Mouse (Mus musculus) limb, embryonic 10.5 days (tissue): ENCODE data around the gene Dact3. TPM values are rescaled to one million over a fixed set of nuclear protein-coding genes. Genes with fewer than 3 reads are reported as not detected.

Experiments
- DNase-seq: peaks from one replicate; pipeline ENCODE4 v3.0.0-alpha.2; 2017; ENCODE audit warnings: low spot score
- H3K27ac ChIP-seq: fragments of 300-500 bp; sonication (generic); 2 replicates; pipeline ENCODE4 v1.5.1; 2016; ENCODE audit warnings: mild to moderate bottlenecking
- H3K27me3 ChIP-seq: fragments of 300-500 bp; sonication (generic); 2 replicates; pipeline ENCODE4 v1.6.1; 2016; ENCODE audit warnings: low read depth, mild to moderate bottlenecking; ENCODE audit not compliant: poor library complexity, severe bottlenecking
- H3K36me3 ChIP-seq: fragments of 300-500 bp; sonication (generic); 2 replicates; pipeline ENCODE4 v1.6.1; 2016; ENCODE audit warnings: mild to moderate bottlenecking, moderate library complexity
- H3K4me1 ChIP-seq: fragments of 300-500 bp; sonication (generic); 2 replicates; pipeline ENCODE4 v1.6.1; 2016
- H3K4me3 ChIP-seq: fragments of 300-500 bp; sonication (generic); 2 replicates; pipeline ENCODE4 v1.5.1; 2016; ENCODE audit warnings: mild to moderate bottlenecking, moderate library complexity
- H3K9me3 ChIP-seq: fragments of 300-500 bp; sonication (generic); replicated peaks from 2 replicates; pipeline ENCODE4 v1.6.1; 2016; ENCODE audit warnings: mild to moderate bottlenecking
- WGBS: fragments of 180-500 bp; shearing (Covaris S2); methylation state at CpG from one replicate; pipeline ENCODE4 v1.1.7; 2016; 5-methylcytosine and 5-hydroxymethylcytosine counted together
- polyA plus RNA-seq: library from polyadenylated mRNA; unstranded; fragments of >200 nt; fragmentation: Nextera tagmentation; extraction: Ambion mirVana; gene quantifications from 2 replicates; pipeline ENCODE4 v1.2.1, GENCODE M21; 2016

The Dact3 gene
- polyA plus RNA-seq, 1 experiment from 2014 or later, result 8.2 TPM

DNA sequence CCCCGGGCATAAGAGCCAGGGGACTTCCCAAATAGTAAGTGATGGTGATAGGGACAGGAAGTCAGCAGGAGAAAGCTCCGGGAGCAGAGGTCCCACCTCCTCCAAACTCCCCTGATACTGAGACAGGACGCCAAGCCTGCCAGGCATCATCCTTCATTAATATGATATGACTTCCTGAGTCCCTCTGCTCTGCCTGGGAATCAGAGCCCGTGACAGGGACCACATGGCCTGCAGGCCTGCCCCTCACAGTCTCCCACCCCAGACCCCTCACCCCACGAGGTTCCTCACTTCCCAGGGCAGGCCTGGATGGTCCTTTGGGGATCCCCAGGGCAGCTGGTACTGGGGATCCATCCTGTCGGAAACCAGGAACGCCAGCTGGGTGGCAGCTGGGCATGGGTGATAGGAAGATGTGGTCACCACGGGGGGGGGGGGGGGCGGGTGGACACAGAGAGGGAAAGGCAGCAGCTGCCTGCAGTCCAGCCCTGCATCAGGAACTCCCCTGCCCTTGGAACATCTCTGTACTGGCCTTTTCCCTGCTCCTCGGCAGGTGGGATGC lies 29.1 kb downstream of the Dact3 start:
- 54% methylated on average over 9 of the region's 10 CpGs for WGBS
- DNase-seq, result no peak
- no peaks in the 10 kb centered on the region for H3K9me3 ChIP-seq
- no peaks in the 10 kb centered on the region for H3K36me3 ChIP-seq
- H3K27me3 ChIP-seq, result 0 out of 2 replicates have a peak, but pooled peaks cover 8% of the 10 kb centered on the region
- H3K27ac ChIP-seq, result peak overlapping the region; percentile 47
- no peak overlapping the region for H3K4me3 ChIP-seq
- peaks cover 66% of the 10 kb centered on the region for H3K4me1 ChIP-seq

- DNase-seq, result no peak
- Histone ChIP-seq H3K36me3 (no peaks in the 10 kb centered on the region), H3K4me3 (no peak overlapping the region), H3K27ac (peak overlapping the region; percentile 27; the same call in 1 of the 2 replicates), H3K4me1 (peaks cover 68% of the 10 kb centered on the region), H3K9me3 (no peaks in the 10 kb centered on the region), H3K27me3 (0 out of 2 replicates have a peak, but pooled peaks cover 6% of the 10 kb centered on the region)
- WGBS, result 20% methylated on average over 9 of the region's 9 CpGs
These were observed 30.4 kb downstream of the Dact3 start for GRCm38 (mm10) chr7:16905491-16906021.

GRCm38 (mm10) chr7:16906281-16906680 lies 31.2 kb downstream of the Dact3 start, which contains the start of gene Ptgir:
Ptgir (plus strand) TSS chr7:16906490.
- Histone ChIP-seq H3K27me3 (0 out of 2 replicates have a peak, but pooled peaks cover 5% of the 10 kb centered on the region), H3K4me3 (no peak within 1 kb of the TSS), H3K27ac (peak within 1 kb of the TSS; percentile 27), H3K9me3 (no peaks in the 10 kb centered on the region), H3K4me1 (peaks cover 62% of the 10 kb centered on the region), H3K36me3 (no peaks in the 10 kb centered on the region)
- WGBS, result 16% methylated on average over 6 of the region's 6 CpGs
- no peak for DNase-seq

DNA sequence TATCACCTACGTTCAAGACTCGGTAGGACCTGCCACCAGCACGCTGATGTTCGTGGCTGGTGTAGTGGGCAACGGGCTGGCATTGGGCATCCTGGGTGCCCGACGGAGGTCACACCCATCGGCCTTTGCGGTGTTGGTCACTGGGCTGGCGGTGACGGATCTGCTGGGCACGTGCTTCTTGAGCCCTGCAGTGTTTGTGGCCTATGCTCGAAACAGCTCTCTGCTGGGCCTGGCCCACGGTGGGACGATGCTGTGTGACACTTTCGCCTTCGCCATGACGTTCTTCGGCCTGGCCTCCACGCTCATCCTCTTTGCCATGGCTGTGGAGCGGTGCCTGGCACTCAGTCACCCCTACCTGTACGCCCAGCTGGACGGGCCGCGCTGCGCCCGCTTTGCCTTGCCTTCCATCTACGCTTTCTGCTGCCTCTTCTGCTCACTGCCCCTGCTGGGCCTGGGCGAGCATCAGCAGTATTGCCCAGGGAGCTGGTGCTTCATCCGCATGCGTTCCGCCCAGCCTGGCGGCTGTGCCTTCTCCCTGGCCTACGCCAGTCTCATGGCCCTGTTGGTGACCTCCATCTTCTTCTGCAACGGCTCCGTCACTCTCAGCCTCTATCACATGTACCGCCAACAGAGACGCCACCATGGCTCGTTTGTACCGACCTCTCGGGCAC lies 31.9 kb downstream of the Dact3 start:
- Histone ChIP-seq H3K27me3 (0 out of 2 replicates have a peak, but pooled peaks cover 5% of the 10 kb centered on the region), H3K27ac (peak overlapping the region; percentile 27; the same call in 1 of the 2 replicates), H3K4me3 (no peak overlapping the region), H3K36me3 (no peaks in the 10 kb centered on the region), H3K4me1 (peaks cover 55% of the 10 kb centered on the region), H3K9me3 (no peaks in the 10 kb centered on the region)
- DNase-seq, result no peak
- WGBS, result 93% methylated on average over 41 of the region's 41 CpGs

GRCm38 (mm10) chr7:16907842-16908241 lies 32.7 kb downstream of the Dact3 start:
- no peak for DNase-seq
- 79% methylated on average over 7 of the region's 7 CpGs for WGBS
- Histone ChIP-seq H3K4me1 (peaks cover 56% of the 10 kb centered on the region), H3K4me3 (no peak overlapping the region), H3K36me3 (no peaks in the 10 kb centered on the region), H3K27me3 (0 out of 2 replicates have a peak, but pooled peaks cover 5% of the 10 kb centered on the region), H3K9me3 (no peaks in the 10 kb centered on the region), H3K27ac (no peak overlapping the region)

GRCm38 (mm10) chr7:16908367-16908766 lies 33.2 kb downstream of the Dact3 start:
- H3K4me1 ChIP-seq, result peaks cover 56% of the 10 kb centered on the region
- no peak overlapping the region for H3K4me3 ChIP-seq
- H3K9me3 ChIP-seq, result no peaks in the 10 kb centered on the region
- H3K36me3 ChIP-seq, result 0 out of 2 replicates have a peak, but pooled peaks cover 3% of the 10 kb centered on the region
- 54% methylated on average over 11 of the region's 11 CpGs for WGBS
- no peak overlapping the region for H3K27ac ChIP-seq
- DNase-seq, result no peak
- 0 out of 2 replicates have a peak, but pooled peaks cover 5% of the 10 kb centered on the region for H3K27me3 ChIP-seq

- Histone ChIP-seq H3K9me3 (no peaks in the 10 kb centered on the region), H3K36me3 (peaks cover 6% of the 10 kb centered on the region; the same call in 1 of the 2 replicates), H3K27me3 (0 out of 2 replicates have a peak, but pooled peaks cover 5% of the 10 kb centered on the region), H3K27ac (no peak overlapping the region), H3K4me3 (no peak overlapping the region), H3K4me1 (peaks cover 54% of the 10 kb centered on the region)
- DNase-seq, result no peak
- WGBS, result 70% methylated on average over 11 of the region's 11 CpGs
These were observed 33.7 kb downstream of the Dact3 start for GRCm38 (mm10) chr7:16908859-16909258.

GRCm38 (mm10) chr7:16909909-16910308 lies 34.8 kb downstream of the Dact3 start:
- peaks cover 16% of the 10 kb centered on the region for H3K36me3 ChIP-seq
- H3K27me3 ChIP-seq, result 0 out of 2 replicates have a peak, but pooled peaks cover 5% of the 10 kb centered on the region
- no peaks in the 10 kb centered on the region for H3K9me3 ChIP-seq
- no peak for DNase-seq
- no peak overlapping the region for H3K27ac ChIP-seq
- H3K4me3 ChIP-seq, result no peak overlapping the region
- H3K4me1 ChIP-seq, result peaks cover 48% of the 10 kb centered on the region
- WGBS, result 56% methylated on average over 10 of the region's 10 CpGs

GRCm38 (mm10) chr7:16911904-16912303 lies 36.8 kb downstream of the Dact3 start:
- H3K27me3 ChIP-seq, result 0 out of 2 replicates have a peak, but pooled peaks cover 5% of the 10 kb centered on the region
- 94% methylated on average over 3 of the region's 3 CpGs for WGBS
- DNase-seq, result no peak
- H3K4me3 ChIP-seq, result no peak overlapping the region
- no peak overlapping the region for H3K27ac ChIP-seq
- H3K4me1 ChIP-seq, result peaks cover 34% of the 10 kb centered on the region
- no peaks in the 10 kb centered on the region for H3K9me3 ChIP-seq
- H3K36me3 ChIP-seq, result peaks cover 36% of the 10 kb centered on the region

DNA sequence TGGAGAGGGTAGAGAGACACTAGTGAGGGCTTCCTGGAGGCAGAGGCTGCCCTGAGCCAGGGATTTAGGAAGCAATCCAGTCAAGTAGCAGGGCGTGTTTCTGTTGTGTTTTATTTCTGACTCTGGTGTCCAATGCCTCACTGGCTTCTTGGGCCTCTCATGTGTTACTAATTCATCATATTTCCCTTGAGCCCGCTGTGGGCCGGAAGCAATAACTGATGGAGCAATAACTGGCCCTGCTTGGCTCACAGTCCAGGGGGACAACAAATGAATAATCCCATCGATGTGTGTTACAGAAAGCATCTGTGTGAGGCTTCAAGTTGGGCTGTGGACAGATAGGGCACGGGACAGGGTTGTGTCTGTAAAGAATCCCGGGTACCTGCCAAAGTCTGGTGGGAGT lies 37.2 kb downstream of the Dact3 start:
- DNase-seq, result no peak
- H3K27me3 ChIP-seq, result 0 out of 2 replicates have a peak, but pooled peaks cover 5% of the 10 kb centered on the region
- no peak overlapping the region for H3K4me3 ChIP-seq
- 83% methylated on average over 6 of the region's 6 CpGs for WGBS
- no peaks in the 10 kb centered on the region for H3K9me3 ChIP-seq
- peaks cover 33% of the 10 kb centered on the region for H3K4me1 ChIP-seq
- peaks cover 41% of the 10 kb centered on the region for H3K36me3 ChIP-seq
- no peak overlapping the region for H3K27ac ChIP-seq

DNA sequence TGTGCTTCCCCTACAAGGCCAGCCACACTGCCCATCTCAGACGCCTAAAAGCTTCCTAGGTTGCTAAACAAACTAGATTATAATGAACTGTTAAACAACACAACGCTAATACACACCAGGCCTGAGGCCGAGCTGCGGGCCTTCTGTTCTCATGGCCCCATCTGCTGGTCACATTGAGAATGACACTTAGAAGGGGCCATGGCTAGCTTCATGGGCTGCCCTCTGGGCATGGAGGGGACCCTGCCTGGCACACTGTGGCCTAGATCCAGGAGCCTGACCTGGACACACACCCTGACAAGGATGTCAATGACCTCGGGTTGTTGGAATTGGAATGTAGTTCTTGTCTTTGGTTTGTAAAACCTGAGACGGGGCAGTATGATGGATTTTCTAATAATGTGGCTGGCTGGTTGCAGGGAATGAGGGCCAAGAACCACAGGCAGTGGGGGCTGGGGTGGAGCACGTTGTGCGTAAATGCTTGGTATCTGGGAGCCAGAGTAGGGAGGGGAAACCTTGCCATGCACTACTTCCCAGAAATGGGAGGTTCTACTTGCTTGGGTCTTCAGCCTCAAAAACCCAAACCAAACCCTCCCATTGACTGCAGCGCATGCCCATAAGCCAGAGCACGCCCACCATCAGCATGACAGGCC lies 38.8 kb downstream of the Dact3 start:
- H3K36me3 ChIP-seq, result peaks cover 57% of the 10 kb centered on the region
- 40% methylated on average over 10 of the region's 10 CpGs for WGBS
- 0 out of 2 replicates have a peak, but pooled peaks cover under 1% of the 10 kb centered on the region for H3K27me3 ChIP-seq
- H3K27ac ChIP-seq, result 0 out of 2 replicates have a peak overlapping the region, but pooled peaks have one; percentile 38
- peak; percentile 82 for DNase-seq
- no peaks in the 10 kb centered on the region for H3K9me3 ChIP-seq
- no peak overlapping the region for H3K4me3 ChIP-seq
- H3K4me1 ChIP-seq, result peaks cover 36% of the 10 kb centered on the region

- Histone ChIP-seq H3K36me3 (peaks cover 64% of the 10 kb centered on the region), H3K4me1 (peaks cover 38% of the 10 kb centered on the region), H3K4me3 (no peak overlapping the region), H3K27ac (no peak overlapping the region), H3K9me3 (no peaks in the 10 kb centered on the region), H3K27me3 (no peaks in the 10 kb centered on the region)
- whole genome bisulfite sequencing, result 84% methylated on average over 18 of the region's 18 CpGs
- DNase-seq, result peak; percentile 30
These were observed 39.6 kb downstream of the Dact3 start for GRCm38 (mm10) chr7:16914453-16915343.
